Mouse (Mus musculus): ENCODE results near the gene Snx13. TPM values are rescaled to one million over a fixed set of nuclear protein-coding genes. Genes with fewer than 3 reads are reported as not detected.

The Snx13 gene
- polyA plus RNA-seq, 1 experiment from 2014 or later: 35.3 TPM

DNA sequence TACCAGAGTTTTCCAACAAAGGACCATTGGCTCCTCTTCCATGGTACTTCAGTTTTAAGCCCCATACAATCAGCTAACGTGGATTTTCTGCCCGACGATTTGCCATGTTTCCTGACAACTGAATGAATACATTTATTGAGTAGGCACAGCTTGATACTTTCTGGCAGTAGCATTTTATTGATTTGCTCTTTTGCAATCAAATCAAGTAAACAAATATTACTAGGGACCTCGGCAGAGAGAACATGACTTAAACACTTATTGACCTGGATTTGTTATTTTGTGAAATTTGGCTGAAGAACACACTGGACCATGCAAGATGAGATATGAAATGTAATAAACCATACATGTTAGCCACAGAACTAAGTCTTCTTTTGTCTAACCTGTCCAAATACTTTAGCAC lies 123.3 kb downstream of the Snx13 start:
- no peak overlapping the region for H3K4me3 ChIP-seq (ENCODE audit: control insufficient read depth in 1 of 2, insufficient read depth in 1 of 2, low read depth in 1 of 2, low read length in 2 of 2)
- H3K9me3 ChIP-seq (ENCODE audit: control insufficient read depth, low read length): no peaks in the 10 kb centered on the region
- H3K4me2 ChIP-seq (ENCODE audit: low read length): no peak overlapping the region
- H3K36me3 ChIP-seq (ENCODE audit: control insufficient read depth, insufficient read depth, low read length): no peaks in the 10 kb centered on the region
- H3K27me3 ChIP-seq (ENCODE audit: control insufficient read depth, insufficient read depth, low read length): no peaks in the 10 kb centered on the region
- no peak overlapping the region for H3K9ac ChIP-seq (ENCODE audit: low read length)
- H3K27ac ChIP-seq (replicated peaks in 1 of 2; ENCODE audit: control insufficient read depth in 1 of 2, insufficient read depth in 1 of 2, low read depth in 2 of 2, low read length in 2 of 2): no peak overlapping the region
- 75% methylated on average over 4 of the region's 4 CpGs for WGBS
- no peaks in the 10 kb centered on the region for H3K4me1 ChIP-seq (ENCODE audit: control insufficient read depth in 2 of 2, insufficient read depth in 2 of 2, low read length in 2 of 2)
- no peak for ATAC-seq (ENCODE audit: insufficient number of reproducible peaks, insufficient read depth, low FRiP score, low read depth)

GRCm38 (mm10) chr12:35175938-35176337 lies 129.0 kb downstream of the Snx13 start:
- H3K4me1 ChIP-seq (ENCODE audit: control insufficient read depth in 2 of 2, insufficient read depth in 2 of 2, low read length in 2 of 2): peaks cover 3 to 5% of the 10 kb centered on the region in 2 experiments; a peak in 1 of 4 replicates
- H3K27me3 ChIP-seq (ENCODE audit: control insufficient read depth, insufficient read depth, low read length): no peaks in the 10 kb centered on the region
- 24% methylated on average over 8 of the region's 8 CpGs for WGBS
- ATAC-seq (ENCODE audit: insufficient number of reproducible peaks, insufficient read depth, low FRiP score, low read depth): no peak
- no peak overlapping the region for H3K27ac ChIP-seq (replicated peaks in 1 of 2; ENCODE audit: control insufficient read depth in 1 of 2, insufficient read depth in 1 of 2, low read depth in 2 of 2, low read length in 2 of 2)
- no peaks in the 10 kb centered on the region for H3K9me3 ChIP-seq (ENCODE audit: control insufficient read depth, low read length)
- no peak overlapping the region for H3K9ac ChIP-seq (ENCODE audit: low read length)
- 0 out of 2 replicates have a peak overlapping the region, but pooled peaks have one; percentile 5 for H3K4me2 ChIP-seq (ENCODE audit: low read length)
- H3K36me3 ChIP-seq (ENCODE audit: control insufficient read depth, insufficient read depth, low read length): no peaks in the 10 kb centered on the region
- no peak overlapping the region for H3K4me3 ChIP-seq (ENCODE audit: control insufficient read depth in 1 of 2, insufficient read depth in 1 of 2, low read depth in 1 of 2, low read length in 2 of 2)

DNA sequence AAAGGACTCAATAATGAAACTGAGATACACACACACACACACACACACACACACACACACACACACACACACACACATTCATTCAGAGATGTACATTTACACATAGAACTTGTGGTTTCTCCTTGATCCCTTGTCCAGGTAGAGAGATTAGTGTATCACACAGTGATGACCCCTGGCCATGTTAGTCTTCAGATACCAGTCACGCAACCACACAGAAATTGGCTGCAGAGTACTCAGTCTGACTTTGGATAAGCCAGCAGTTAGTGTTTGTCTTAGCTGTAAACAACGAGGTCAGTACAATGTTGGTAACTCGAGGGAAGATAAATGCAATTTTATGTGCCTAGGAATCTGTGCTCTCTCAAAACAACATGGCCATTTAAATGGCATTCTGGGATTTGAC lies 129.6 kb downstream of the Snx13 start:
- Histone ChIP-seq H3K9me3 (ENCODE audit: control insufficient read depth, low read length) (no peaks in the 10 kb centered on the region), H3K27me3 (ENCODE audit: control insufficient read depth, insufficient read depth, low read length) (no peaks in the 10 kb centered on the region), H3K36me3 (ENCODE audit: control insufficient read depth, insufficient read depth, low read length) (no peaks in the 10 kb centered on the region), H3K4me1 (ENCODE audit: control insufficient read depth in 2 of 2, insufficient read depth in 2 of 2, low read length in 2 of 2) (peaks cover 3 to 5% of the 10 kb centered on the region in 2 experiments; a peak in 1 of 4 replicates), H3K4me3 (ENCODE audit: control insufficient read depth in 1 of 2, insufficient read depth in 1 of 2, low read depth in 1 of 2, low read length in 2 of 2) (no peak overlapping the region), H3K27ac (replicated peaks in 1 of 2; ENCODE audit: control insufficient read depth in 1 of 2, insufficient read depth in 1 of 2, low read depth in 2 of 2, low read length in 2 of 2) (no peak overlapping the region), H3K9ac (ENCODE audit: low read length) (no peak overlapping the region), H3K4me2 (ENCODE audit: low read length) (no peak overlapping the region)
- 78% methylated on average over 3 of the region's 3 CpGs for WGBS
- no peak for ATAC-seq (ENCODE audit: insufficient number of reproducible peaks, insufficient read depth, low FRiP score, low read depth)

DNA sequence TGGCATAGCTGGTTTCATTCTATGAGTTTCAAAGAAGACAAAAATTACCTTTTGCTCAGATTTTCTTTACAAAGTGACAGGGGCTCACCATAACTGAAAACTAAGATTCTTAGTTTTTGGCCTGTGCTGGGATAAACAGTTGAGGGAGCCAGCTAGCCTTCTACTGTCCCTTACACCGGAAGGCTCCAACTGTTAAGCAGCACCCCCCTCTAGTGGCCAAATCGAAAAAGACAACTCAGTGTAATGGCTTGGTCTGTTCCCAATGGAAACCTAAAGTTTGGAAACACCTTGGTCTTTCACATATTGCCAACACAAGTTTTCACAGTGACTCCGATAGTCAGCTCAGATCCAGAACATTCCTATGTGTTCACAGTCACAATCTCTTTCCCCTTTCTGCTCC lies 135.7 kb downstream of the Snx13 start:
- H3K4me2 ChIP-seq (ENCODE audit: low read length): no peak overlapping the region
- ATAC-seq (ENCODE audit: insufficient number of reproducible peaks, insufficient read depth, low FRiP score, low read depth): no peak; the same call in 1 of the 2 replicates
- H3K9ac ChIP-seq (ENCODE audit: low read length): no peak overlapping the region
- no peaks in the 10 kb centered on the region for H3K4me1 ChIP-seq (ENCODE audit: control insufficient read depth in 2 of 2, insufficient read depth in 2 of 2, low read length in 2 of 2)
- no peaks in the 10 kb centered on the region for H3K9me3 ChIP-seq (ENCODE audit: control insufficient read depth, low read length)
- H3K36me3 ChIP-seq (ENCODE audit: control insufficient read depth, insufficient read depth, low read length): no peaks in the 10 kb centered on the region
- 7% methylated on average over 3 of the region's 3 CpGs for WGBS
- no peak overlapping the region for H3K27ac ChIP-seq (replicated peaks in 1 of 2; ENCODE audit: control insufficient read depth in 1 of 2, insufficient read depth in 1 of 2, low read depth in 2 of 2, low read length in 2 of 2)
- no peaks in the 10 kb centered on the region for H3K27me3 ChIP-seq (ENCODE audit: control insufficient read depth, insufficient read depth, low read length)
- H3K4me3 ChIP-seq (ENCODE audit: control insufficient read depth in 1 of 2, insufficient read depth in 1 of 2, low read depth in 1 of 2, low read length in 2 of 2): no peak overlapping the region

DNA sequence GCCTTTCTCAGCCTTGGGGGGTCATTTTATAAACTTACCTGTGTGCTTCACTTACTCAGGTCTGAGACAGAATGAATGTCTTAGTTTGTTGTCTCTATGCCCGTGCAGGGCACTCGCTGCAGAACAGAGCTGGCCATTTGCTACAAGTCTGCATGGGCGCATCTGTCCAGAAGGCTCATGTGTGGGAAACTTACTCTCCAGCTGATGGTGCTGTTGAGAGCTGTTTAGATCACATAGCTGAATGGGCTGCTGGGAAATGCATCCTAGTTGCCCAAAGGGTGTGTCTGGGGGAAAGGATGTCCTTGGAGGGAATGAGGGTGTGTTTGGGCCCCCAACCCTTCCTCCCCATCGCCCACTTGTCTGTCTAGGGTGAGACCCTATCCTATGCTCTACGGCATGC lies 137.3 kb downstream of the Snx13 start:
- no peak overlapping the region for H3K27ac ChIP-seq (replicated peaks in 1 of 2; ENCODE audit: control insufficient read depth in 1 of 2, insufficient read depth in 1 of 2, low read depth in 2 of 2, low read length in 2 of 2)
- no peaks in the 10 kb centered on the region for H3K4me1 ChIP-seq (ENCODE audit: control insufficient read depth in 2 of 2, insufficient read depth in 2 of 2, low read length in 2 of 2)
- H3K9me3 ChIP-seq (ENCODE audit: control insufficient read depth, low read length): no peaks in the 10 kb centered on the region
- no peak overlapping the region for H3K4me3 ChIP-seq (ENCODE audit: control insufficient read depth in 1 of 2, insufficient read depth in 1 of 2, low read depth in 1 of 2, low read length in 2 of 2)
- H3K36me3 ChIP-seq (ENCODE audit: control insufficient read depth, insufficient read depth, low read length): no peaks in the 10 kb centered on the region
- ATAC-seq (ENCODE audit: insufficient number of reproducible peaks, insufficient read depth, low FRiP score, low read depth): no peak
- H3K9ac ChIP-seq (ENCODE audit: low read length): no peak overlapping the region
- H3K4me2 ChIP-seq (ENCODE audit: low read length): no peak overlapping the region
- no peaks in the 10 kb centered on the region for H3K27me3 ChIP-seq (ENCODE audit: control insufficient read depth, insufficient read depth, low read length)
- WGBS: 64% methylated on average over 5 of the region's 5 CpGs

- H3K27ac ChIP-seq (replicated peaks in 1 of 2; ENCODE audit: control insufficient read depth in 1 of 2, insufficient read depth in 1 of 2, low read depth in 2 of 2, low read length in 2 of 2): no peak overlapping the region
- no peak overlapping the region for H3K4me3 ChIP-seq (ENCODE audit: control insufficient read depth in 1 of 2, insufficient read depth in 1 of 2, low read depth in 1 of 2, low read length in 2 of 2)
- H3K4me1 ChIP-seq (ENCODE audit: control insufficient read depth in 2 of 2, insufficient read depth in 2 of 2, low read length in 2 of 2): no peaks in the 10 kb centered on the region
- H3K9ac ChIP-seq (ENCODE audit: low read length): no peak overlapping the region
- WGBS: 42% methylated on average over 17 of the region's 17 CpGs
- no peaks in the 10 kb centered on the region for H3K27me3 ChIP-seq (ENCODE audit: control insufficient read depth, insufficient read depth, low read length)
- H3K4me2 ChIP-seq (ENCODE audit: low read length): peak overlapping the region; percentile 55
- ATAC-seq (ENCODE audit: insufficient number of reproducible peaks, insufficient read depth, low FRiP score, low read depth): no peak
- no peaks in the 10 kb centered on the region for H3K9me3 ChIP-seq (ENCODE audit: control insufficient read depth, low read length)
- no peaks in the 10 kb centered on the region for H3K36me3 ChIP-seq (ENCODE audit: control insufficient read depth, insufficient read depth, low read length)
These were observed 144.9 kb downstream of the Snx13 start for GRCm38 (mm10) chr12:35191698-35192425.

DNA sequence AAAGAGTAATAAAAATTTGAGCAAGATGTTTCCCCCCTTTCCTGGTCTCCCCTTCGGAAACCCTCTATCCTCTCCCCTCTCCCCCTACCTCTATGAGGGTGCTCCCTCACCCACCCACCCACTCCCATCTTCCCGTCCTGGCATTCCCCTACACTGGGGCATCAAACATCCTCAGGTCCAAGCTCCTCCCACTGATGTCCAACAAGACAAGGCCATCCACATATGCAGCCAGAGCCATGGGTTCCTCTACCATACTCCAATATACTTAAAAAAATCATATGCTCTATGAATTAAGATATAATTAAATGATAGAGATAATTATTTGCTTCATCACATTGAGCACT lies 145.4 kb downstream of the Snx13 start:
- Histone ChIP-seq H3K4me2 (ENCODE audit: low read length) (peak overlapping the region; percentile 55), H3K4me1 (ENCODE audit: control insufficient read depth in 2 of 2, insufficient read depth in 2 of 2, low read length in 2 of 2) (no peaks in the 10 kb centered on the region), H3K4me3 (ENCODE audit: control insufficient read depth in 1 of 2, insufficient read depth in 1 of 2, low read depth in 1 of 2, low read length in 2 of 2) (no peak overlapping the region), H3K36me3 (ENCODE audit: control insufficient read depth, insufficient read depth, low read length) (no peaks in the 10 kb centered on the region), H3K9ac (ENCODE audit: low read length) (no peak overlapping the region), H3K27ac (replicated peaks in 1 of 2; ENCODE audit: control insufficient read depth in 1 of 2, insufficient read depth in 1 of 2, low read depth in 2 of 2, low read length in 2 of 2) (no peak overlapping the region), H3K9me3 (ENCODE audit: control insufficient read depth, low read length) (no peaks in the 10 kb centered on the region), H3K27me3 (ENCODE audit: control insufficient read depth, insufficient read depth, low read length) (no peaks in the 10 kb centered on the region)
- no peak for ATAC-seq (ENCODE audit: insufficient number of reproducible peaks, insufficient read depth, low FRiP score, low read depth)
- 16% methylated on average over 2 of the region's 2 CpGs for WGBS

Measured in heart, embryonic 14.5 days (tissue).